Mouse (Mus musculus): ENCODE data around the gene Pth. TPM values are rescaled to one million over a fixed set of nuclear protein-coding genes. Genes with fewer than 3 reads are reported as not detected.

Pth gene
- not detected in 2 replicates for polyA plus RNA-seq (2015; fragmentation: Nextera tagmentation; extraction: Ambion mirVana)

GRCm38 (mm10) chr7:113388470-113388869 lies at the start of gene Pth:
TSS of gene Pth (minus strand) at chr7:113388570.
- no peaks in the 10 kb centered on the region for H3K9me3 ChIP-seq (ENCODE audit: low read length)
- H3K4me2 ChIP-seq (ENCODE audit: low read depth, low read length), result no peak within 1 kb of the TSS
- TF ChIP-seq EP300 (IDR thresholded peaks at IDR 0.05; ENCODE audit: low read depth) (no peak), CTCF (IDR thresholded peaks at IDR 0.05; ENCODE audit: low read depth) (no peak)
- no peaks in the 10 kb centered on the region for H3K27me3 ChIP-seq (ENCODE audit: insufficient read depth, low read length)
- H3K9ac ChIP-seq (replicated peaks), result no peak within 1 kb of the TSS
- ATAC-seq, result no peak
- no peak for DNase-seq
- H3K27ac ChIP-seq (ENCODE audit: low read depth), result no peak within 1 kb of the TSS
- no peaks in the 10 kb centered on the region for H3K36me3 ChIP-seq (replicated peaks; ENCODE audit: insufficient read depth, low read length)
- no peaks in the 10 kb centered on the region for H3K4me1 ChIP-seq (ENCODE audit: insufficient read depth)
- no peak within 1 kb of the TSS for H3K4me3 ChIP-seq (ENCODE audit: low read depth, low read length)
- WGBS (ENCODE audit: insufficient replicate concordance), result 81% methylated on average over 2 of the region's 2 CpGs

GRCm38 (mm10) chr7:113436312-113436711 lies 47.9 kb upstream of the Pth start:
- H3K27ac ChIP-seq (ENCODE audit: low read depth), result no peak overlapping the region
- no peaks in the 10 kb centered on the region for H3K36me3 ChIP-seq (replicated peaks; ENCODE audit: insufficient read depth, low read length)
- no peaks in the 10 kb centered on the region for H3K9me3 ChIP-seq (ENCODE audit: low read length)
- H3K9ac ChIP-seq (replicated peaks), result no peak overlapping the region
- ATAC-seq, result no peak
- no peak for DNase-seq
- H3K4me3 ChIP-seq (ENCODE audit: low read depth, low read length), result no peak overlapping the region
- no peak overlapping the region for H3K4me2 ChIP-seq (ENCODE audit: low read depth, low read length)
- no peaks in the 10 kb centered on the region for H3K27me3 ChIP-seq (ENCODE audit: insufficient read depth, low read length)
- H3K4me1 ChIP-seq (ENCODE audit: insufficient read depth), result no peaks in the 10 kb centered on the region
- TF ChIP-seq CTCF (IDR thresholded peaks at IDR 0.05; ENCODE audit: low read depth) (no peak), EP300 (IDR thresholded peaks at IDR 0.05; ENCODE audit: low read depth) (no peak)
- WGBS (ENCODE audit: insufficient replicate concordance), result 37% methylated on average over 10 of the region's 10 CpGs

GRCm38 (mm10) chr7:113434286-113434685 lies 45.9 kb upstream of the Pth start:
- Histone ChIP-seq H3K4me2 (ENCODE audit: low read depth, low read length) (no peak overlapping the region), H3K27me3 (ENCODE audit: insufficient read depth, low read length) (no peaks in the 10 kb centered on the region), H3K9ac (replicated peaks) (no peak overlapping the region), H3K36me3 (replicated peaks; ENCODE audit: insufficient read depth, low read length) (no peaks in the 10 kb centered on the region), H3K9me3 (ENCODE audit: low read length) (no peaks in the 10 kb centered on the region), H3K27ac (ENCODE audit: low read depth) (no peak overlapping the region), H3K4me3 (ENCODE audit: low read depth, low read length) (no peak overlapping the region), H3K4me1 (ENCODE audit: insufficient read depth) (no peaks in the 10 kb centered on the region)
- ATAC-seq (no peak), DNase-seq (peak; percentile 47)
- TF ChIP-seq CTCF (IDR thresholded peaks at IDR 0.05; ENCODE audit: low read depth) (peak; percentile 68), EP300 (IDR thresholded peaks at IDR 0.05; ENCODE audit: low read depth) (no peak)
- 13% methylated on average over 4 of the region's 4 CpGs for WGBS (ENCODE audit: insufficient replicate concordance)

- WGBS (ENCODE audit: insufficient replicate concordance), result 71% methylated on average over 3 of the region's 3 CpGs
- no peaks in the 10 kb centered on the region for H3K4me1 ChIP-seq (ENCODE audit: insufficient read depth)
- DNase-seq, result no peak
Observed at GRCm38 (mm10) chr7:113433451-113433850, 45.1 kb upstream of the Pth start.

GRCm38 (mm10) chr7:113432891-113433290 lies 44.5 kb upstream of the Pth start:
- Histone ChIP-seq H3K4me1 (ENCODE audit: insufficient read depth) (no peaks in the 10 kb centered on the region), H3K27ac (ENCODE audit: low read depth) (no peak overlapping the region), H3K9ac (replicated peaks) (no peak overlapping the region), H3K9me3 (ENCODE audit: low read length) (no peaks in the 10 kb centered on the region), H3K27me3 (ENCODE audit: insufficient read depth, low read length) (no peaks in the 10 kb centered on the region), H3K4me2 (ENCODE audit: low read depth, low read length) (no peak overlapping the region), H3K4me3 (ENCODE audit: low read depth, low read length) (no peak overlapping the region), H3K36me3 (replicated peaks; ENCODE audit: insufficient read depth, low read length) (no peaks in the 10 kb centered on the region)
- ATAC-seq, result no peak
- 71% methylated on average over 4 of the region's 4 CpGs for WGBS (ENCODE audit: insufficient replicate concordance)
- DNase-seq, result no peak
- no peak for TF ChIP-seq EP300 (IDR thresholded peaks at IDR 0.05; ENCODE audit: low read depth)
- TF ChIP-seq CTCF (IDR thresholded peaks at IDR 0.05; ENCODE audit: low read depth), result no peak

More at GRCm38 (mm10) chr7:113433451-113433850, 45.1 kb upstream of the Pth start:
- no peak for ATAC-seq
- TF ChIP-seq CTCF (IDR thresholded peaks at IDR 0.05; ENCODE audit: low read depth) (no peak), EP300 (IDR thresholded peaks at IDR 0.05; ENCODE audit: low read depth) (no peak)
- no peaks in the 10 kb centered on the region for H3K9me3 ChIP-seq (ENCODE audit: low read length)
- H3K4me3 ChIP-seq (ENCODE audit: low read depth, low read length), result no peak overlapping the region
- no peak overlapping the region for H3K4me2 ChIP-seq (ENCODE audit: low read depth, low read length)
- H3K36me3 ChIP-seq (replicated peaks; ENCODE audit: insufficient read depth, low read length), result no peaks in the 10 kb centered on the region
- H3K27me3 ChIP-seq (ENCODE audit: insufficient read depth, low read length), result no peaks in the 10 kb centered on the region
- no peak overlapping the region for H3K9ac ChIP-seq (replicated peaks)
- no peak overlapping the region for H3K27ac ChIP-seq (ENCODE audit: low read depth)

- H3K27me3 ChIP-seq (ENCODE audit: insufficient read depth, low read length), result no peaks in the 10 kb centered on the region
- 78% methylated on average over 1 of the region's 1 CpGs for WGBS (ENCODE audit: insufficient replicate concordance)
- ATAC-seq, result no peak
Observed at GRCm38 (mm10) chr7:113420771-113421170, 32.4 kb upstream of the Pth start.

More at GRCm38 (mm10) chr7:113420771-113421170, 32.4 kb upstream of the Pth start:
- Histone ChIP-seq H3K4me3 (ENCODE audit: low read depth, low read length) (no peak overlapping the region), H3K4me1 (ENCODE audit: insufficient read depth) (no peaks in the 10 kb centered on the region), H3K36me3 (replicated peaks; ENCODE audit: insufficient read depth, low read length) (no peaks in the 10 kb centered on the region), H3K9me3 (ENCODE audit: low read length) (no peaks in the 10 kb centered on the region), H3K9ac (replicated peaks) (no peak overlapping the region), H3K27ac (ENCODE audit: low read depth) (no peak overlapping the region), H3K4me2 (ENCODE audit: low read depth, low read length) (no peak overlapping the region)
- DNase-seq, result no peak
- TF ChIP-seq CTCF (IDR thresholded peaks at IDR 0.05; ENCODE audit: low read depth) (no peak), EP300 (IDR thresholded peaks at IDR 0.05; ENCODE audit: low read depth) (no peak)
